Mouse (Mus musculus): ENCODE measurements around the gene Selenbp1. TPM values are rescaled to one million over a fixed set of nuclear protein-coding genes. Genes with fewer than 3 reads are reported as not detected.

Selenbp1 gene
- total and polyA plus RNA-seq, 3 experiments, result 109 to 365 TPM; not detected in 1

GRCm38 (mm10) chr3:94984312-94984711 lies 51.5 kb downstream of the Selenbp1 start:
- TF ChIP-seq POLR2AphosphoS2 (IDR thresholded peaks at IDR 0.05; ENCODE audit: low read length), result 0 out of 2 replicates have a peak, but pooled peaks have one; percentile 26
- TF ChIP-seq POLR2AphosphoS5 (IDR thresholded peaks at IDR 0.05; ENCODE audit: borderline replicate concordance, low read depth, low read length), result no peak
- Histone ChIP-seq H3K4me1 (ENCODE audit: control insufficient read depth in 1 of 2, insufficient read depth in 2 of 2, low read length in 2 of 2) (peaks cover 20 to 25% of the 10 kb centered on the region in 2 experiments), H3K36me3 (ENCODE audit: control insufficient read depth in 1 of 2, insufficient read depth in 2 of 2, low read length in 2 of 2) (peaks cover 4 to 30% of the 10 kb centered on the region in 2 experiments)

DNA sequence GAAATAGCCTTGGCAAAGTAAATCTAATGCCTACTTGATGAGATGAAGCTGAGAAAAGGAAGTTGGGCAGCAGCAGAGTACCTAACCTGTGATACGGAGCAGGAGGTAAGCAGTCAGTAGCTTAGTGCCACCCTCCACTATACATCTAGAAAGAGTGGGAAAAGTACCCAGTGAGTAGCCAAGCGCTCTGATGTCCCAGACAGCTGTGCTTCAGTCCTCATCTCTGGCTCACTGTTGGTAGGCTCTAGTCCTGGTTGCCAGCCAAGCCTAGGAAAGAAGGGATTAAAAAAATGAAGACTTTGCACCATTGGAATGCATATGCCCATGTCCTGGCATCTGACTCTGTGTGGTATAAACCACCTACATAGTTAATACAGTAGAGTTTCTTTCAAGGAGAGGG lies 52.7 kb downstream of the Selenbp1 start:
- no peaks in the 10 kb centered on the region for H3K27me3 ChIP-seq (ENCODE audit: control insufficient read depth in 1 of 2, insufficient read depth in 2 of 2, low read length in 2 of 2)
- H3K4me1 ChIP-seq (ENCODE audit: control insufficient read depth in 1 of 2, insufficient read depth in 2 of 2, low read length in 2 of 2), result peaks cover 20 to 25% of the 10 kb centered on the region in 2 experiments
- no peak for DNase-seq (ENCODE audit: low read depth, low spot score)
- no peak overlapping the region for H3K4me3 ChIP-seq (ENCODE audit: control insufficient read depth in 1 of 2, insufficient read depth in 1 of 2, low read depth in 2 of 2, low read length in 2 of 2)
- no peaks in the 10 kb centered on the region for H3K79me2 ChIP-seq (ENCODE audit: control insufficient read depth, insufficient read depth, low read length, poor library complexity)
- peaks cover 4 to 30% of the 10 kb centered on the region in 2 experiments for H3K36me3 ChIP-seq (ENCODE audit: control insufficient read depth in 1 of 2, insufficient read depth in 2 of 2, low read length in 2 of 2)
- H3K27ac ChIP-seq (ENCODE audit: control insufficient read depth, low read depth, low read length), result no peak overlapping the region
- TF ChIP-seq NELFE (IDR thresholded peaks at IDR 0.05; ENCODE audit: low read depth, low read length), result no peak
- no peak for TF ChIP-seq CHD1 (IDR thresholded peaks at IDR 0.05; ENCODE audit: low read depth, low read length)
- TF ChIP-seq MYC (IDR thresholded peaks at IDR 0.05; ENCODE audit: low read depth, low read length), result no peak
- TF ChIP-seq ZKSCAN1 (IDR thresholded peaks at IDR 0.05; ENCODE audit: low read depth, low read length), result no peak
- no peak for TF ChIP-seq SMC3 (IDR thresholded peaks at IDR 0.05; ENCODE audit: low read depth, low read length)
- TF ChIP-seq NRF1 (IDR thresholded peaks at IDR 0.05; ENCODE audit: insufficient read depth, low read depth, low read length, poor library complexity, severe bottlenecking), result no peak
- TF ChIP-seq ELF1 (IDR thresholded peaks at IDR 0.05; ENCODE audit: low read depth, low read length), result no peak
- no peak for TF ChIP-seq ETS1 (IDR thresholded peaks at IDR 0.05; ENCODE audit: low read depth, low read length)
- TF ChIP-seq MYB (IDR thresholded peaks at IDR 0.05; ENCODE audit: low read depth, low read length), result no peak
- no peak for TF ChIP-seq SIN3A (IDR thresholded peaks at IDR 0.05; ENCODE audit: low read length)
- TF ChIP-seq CTCF (IDR thresholded peaks at IDR 0.05 in 2 of 3, conservative IDR thresholded peaks at IDR 0.05 in 1 of 3; ENCODE audit: control insufficient read depth in 1 of 3, insufficient read depth in 1 of 3, low read depth in 2 of 3, low read length in 3 of 3, poor library complexity in 1 of 3, severe bottlenecking in 1 of 3), result no peak
- TF ChIP-seq RAD21 (IDR thresholded peaks at IDR 0.05; ENCODE audit: low read depth, low read length), result no peak
- H3K9me3 ChIP-seq (replicated peaks; ENCODE audit: insufficient read depth, low read length), result no peaks in the 10 kb centered on the region
- no peak overlapping the region for H3K9ac ChIP-seq (ENCODE audit: control insufficient read depth, low read depth, low read length, poor library complexity, severe bottlenecking)

More at GRCm38 (mm10) chr3:94984312-94984711, 51.5 kb downstream of the Selenbp1 start:
- no peaks in the 10 kb centered on the region for H3K79me2 ChIP-seq (ENCODE audit: control insufficient read depth, insufficient read depth, low read length, poor library complexity)
- no peak for DNase-seq (ENCODE audit: low read depth, low spot score)
- no peak overlapping the region for H3K27ac ChIP-seq (ENCODE audit: control insufficient read depth, low read depth, low read length)
- H3K9ac ChIP-seq (ENCODE audit: control insufficient read depth, low read depth, low read length, poor library complexity, severe bottlenecking), result no peak overlapping the region
- no peaks in the 10 kb centered on the region for H3K9me3 ChIP-seq (replicated peaks; ENCODE audit: insufficient read depth, low read length)
- H3K4me3 ChIP-seq (ENCODE audit: control insufficient read depth in 1 of 2, insufficient read depth in 1 of 2, low read depth in 2 of 2, low read length in 2 of 2), result no peak overlapping the region
- no peaks in the 10 kb centered on the region for H3K27me3 ChIP-seq (ENCODE audit: control insufficient read depth in 1 of 2, insufficient read depth in 2 of 2, low read length in 2 of 2)

DNA sequence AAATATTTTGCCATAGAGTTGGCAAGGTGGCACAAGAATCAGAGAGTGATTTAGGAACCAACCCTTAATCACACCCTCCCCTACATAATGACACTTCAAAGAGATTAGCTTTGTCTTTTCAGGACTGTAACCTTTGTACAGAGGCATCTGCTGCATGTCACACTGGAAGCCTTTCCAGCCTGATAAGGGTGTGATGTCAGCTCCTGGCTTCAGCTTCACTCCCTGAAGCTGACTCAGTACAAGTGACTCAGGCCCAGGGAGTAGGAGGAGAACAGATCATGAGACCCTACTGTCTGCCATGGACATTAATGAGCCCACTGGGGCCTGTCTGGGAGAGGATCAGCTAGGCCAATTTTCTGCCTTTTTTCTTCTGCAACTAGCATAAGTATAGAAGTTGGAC lies 54.7 kb downstream of the Selenbp1 start:
- Histone ChIP-seq H3K9ac (ENCODE audit: control insufficient read depth, low read depth, low read length, poor library complexity, severe bottlenecking) (no peak overlapping the region), H3K36me3 (ENCODE audit: control insufficient read depth in 1 of 2, insufficient read depth in 2 of 2, low read length in 2 of 2) (peaks cover 2 to 30% of the 10 kb centered on the region in 2 experiments; a peak in 3 of 4 replicates), H3K27me3 (ENCODE audit: control insufficient read depth in 1 of 2, insufficient read depth in 2 of 2, low read length in 2 of 2) (no peaks in the 10 kb centered on the region), H3K4me1 (ENCODE audit: control insufficient read depth in 1 of 2, insufficient read depth in 2 of 2, low read length in 2 of 2) (peaks cover 20 to 25% of the 10 kb centered on the region in 2 experiments), H3K79me2 (ENCODE audit: control insufficient read depth, insufficient read depth, low read length, poor library complexity) (no peaks in the 10 kb centered on the region), H3K4me3 (ENCODE audit: control insufficient read depth in 1 of 2, insufficient read depth in 1 of 2, low read depth in 2 of 2, low read length in 2 of 2) (no peak overlapping the region), H3K9me3 (replicated peaks; ENCODE audit: insufficient read depth, low read length) (no peaks in the 10 kb centered on the region), H3K27ac (ENCODE audit: control insufficient read depth, low read depth, low read length) (peak overlapping the region; percentile 24)
- DNase-seq (ENCODE audit: low read depth, low spot score), result peak; percentile 94
- TF ChIP-seq MAX (IDR thresholded peaks at IDR 0.05; ENCODE audit: low read length), result peak; percentile 78
- TF ChIP-seq KAT2A (conservative IDR thresholded peaks at IDR 0.05; ENCODE audit: low read depth, low read length), result peak; percentile 27; the same call in 1 of the 2 replicates
- peak; percentile 77 for TF ChIP-seq MXI1 (IDR thresholded peaks at IDR 0.05; ENCODE audit: low read depth, low read length)
- TF ChIP-seq ELF1 (IDR thresholded peaks at IDR 0.05; ENCODE audit: low read depth, low read length), result no peak
- no peak for TF ChIP-seq UBTF (IDR thresholded peaks at IDR 0.05; ENCODE audit: borderline replicate concordance, insufficient read depth, low read depth, low read length)
- TF ChIP-seq MAFK (IDR thresholded peaks at IDR 0.05; ENCODE audit: borderline replicate concordance, low read depth, low read length), result peak; percentile 68
- TF ChIP-seq ETS1 (IDR thresholded peaks at IDR 0.05; ENCODE audit: low read depth, low read length), result peak; percentile 96
- TF ChIP-seq CHD2 (IDR thresholded peaks at IDR 0.05; ENCODE audit: low read length), result no peak
- TF ChIP-seq USF1 (IDR thresholded peaks at IDR 0.05; ENCODE audit: low read depth, low read length), result 0 out of 2 replicates have a peak, but pooled peaks have one; percentile 17
- peak; percentile 84 for TF ChIP-seq SIN3A (IDR thresholded peaks at IDR 0.05; ENCODE audit: low read length)
- TF ChIP-seq RAD21 (IDR thresholded peaks at IDR 0.05; ENCODE audit: low read depth, low read length), result no peak
- peak; percentile 91 for TF ChIP-seq GATA1 (IDR thresholded peaks at IDR 0.05; ENCODE audit: low read depth, low read length)
- peak; percentile 89 for TF ChIP-seq TBP (IDR thresholded peaks at IDR 0.05; ENCODE audit: low read depth, low read length)
- peak; percentile 90 for TF ChIP-seq RCOR1 (IDR thresholded peaks at IDR 0.05; ENCODE audit: low read depth, low read length)
- TF ChIP-seq MEF2A (IDR thresholded peaks at IDR 0.05; ENCODE audit: extremely low read depth, insufficient replicate concordance, low read depth, low read length, poor library complexity, severe bottlenecking), result no peak
- TF ChIP-seq TAL1 (IDR thresholded peaks at IDR 0.05; ENCODE audit: low read length), result peak; percentile 64

All from MEL (cell line).